Mouse (Mus musculus) liver, adult 2 months (tissue): ENCODE data around the gene Gm21969.

Experiments
- CTCF ChIP-seq: fragments of 200-500 bp; IDR thresholded peaks from 2 replicates; pipeline ENCODE4 v1.5.1; 2011; ENCODE audit warnings: low read depth, low read length, control low read depth
- POLR2A ChIP-seq: fragments of 200-500 bp; IDR thresholded peaks from 2 replicates; pipeline ENCODE4 v1.6.1; 2011; ENCODE audit warnings: low read length, control low read depth; ENCODE audit not compliant: insufficient read depth; ENCODE audit errors: extremely low read depth

GRCm38 (mm10) chr4:139622373-139623282 lies 19.6 kb downstream of the Gm21969 start, which contains the start of gene Aldh4a1:
- no peak for TF ChIP-seq CTCF
- TF ChIP-seq POLR2A: peak; percentile 97
